Mouse (Mus musculus): Measurements from ENCODE around the gene Hk2. TPM values are rescaled to one million over a fixed set of nuclear protein-coding genes. Genes with fewer than 3 reads are reported as not detected.

Gene Hk2
- total RNA-seq, 2 experiments from 2014 or later = 5.2 to 10.5 TPM

GRCm38 (mm10) chr6:82748106-82748672 lies 26.1 kb downstream of the Hk2 start:
- no peak for ATAC-seq (replicated peaks; ENCODE audit: low FRiP score, poor library complexity, severe bottlenecking)

GRCm38 (mm10) chr6:82747085-82747484 lies 27.2 kb downstream of the Hk2 start:
- ATAC-seq (replicated peaks; ENCODE audit: low FRiP score, poor library complexity, severe bottlenecking) = no peak

- no peak for ATAC-seq (replicated peaks; ENCODE audit: low FRiP score, poor library complexity, severe bottlenecking)
Observed at GRCm38 (mm10) chr6:82744553-82744952, 29.7 kb downstream of the Hk2 start.

- no peak for ATAC-seq (replicated peaks; ENCODE audit: low FRiP score, poor library complexity, severe bottlenecking)
Observed at GRCm38 (mm10) chr6:82741518-82741880, 32.8 kb downstream of the Hk2 start.

- no peak for ATAC-seq (replicated peaks; ENCODE audit: low FRiP score, poor library complexity, severe bottlenecking)
Observed at GRCm38 (mm10) chr6:82740868-82741517, 33.3 kb downstream of the Hk2 start.

GRCm38 (mm10) chr6:82740269-82740668 lies 34.0 kb downstream of the Hk2 start:
- peak; percentile 60; the same call in 1 of the 2 replicates for ATAC-seq (replicated peaks; ENCODE audit: low FRiP score, poor library complexity, severe bottlenecking)

- ATAC-seq (replicated peaks; ENCODE audit: low FRiP score, poor library complexity, severe bottlenecking) = no peak
Observed at GRCm38 (mm10) chr6:82737634-82738540, 36.4 kb downstream of the Hk2 start.

- ATAC-seq (replicated peaks; ENCODE audit: low FRiP score, poor library complexity, severe bottlenecking) = no peak
Observed at GRCm38 (mm10) chr6:82736626-82737600, 37.3 kb downstream of the Hk2 start.

- no peak for ATAC-seq (replicated peaks; ENCODE audit: low FRiP score, poor library complexity, severe bottlenecking)
Observed at GRCm38 (mm10) chr6:82735347-82735746, 38.9 kb downstream of the Hk2 start.

- ATAC-seq (replicated peaks; ENCODE audit: low FRiP score, poor library complexity, severe bottlenecking) = no peak
Observed at GRCm38 (mm10) chr6:82728635-82729034, 45.6 kb downstream of the Hk2 start.

- no peak for ATAC-seq (replicated peaks; ENCODE audit: low FRiP score, poor library complexity, severe bottlenecking)
Observed at GRCm38 (mm10) chr6:82727206-82727605, 47.0 kb downstream of the Hk2 start.

GRCm38 (mm10) chr6:82723321-82723720 lies 50.9 kb downstream of the Hk2 start:
- no peak for ATAC-seq (replicated peaks; ENCODE audit: low FRiP score, poor library complexity, severe bottlenecking)

GRCm38 (mm10) chr6:82716126-82716525 lies 58.1 kb downstream of the Hk2 start:
- no peak for ATAC-seq (replicated peaks; ENCODE audit: low FRiP score, poor library complexity, severe bottlenecking)

GRCm38 (mm10) chr6:82715653-82716052 lies 58.6 kb downstream of the Hk2 start:
- no peak for ATAC-seq (replicated peaks; ENCODE audit: low FRiP score, poor library complexity, severe bottlenecking)

- ATAC-seq (replicated peaks; ENCODE audit: low FRiP score, poor library complexity, severe bottlenecking) = no peak
Observed at GRCm38 (mm10) chr6:82715253-82715652, 59.0 kb downstream of the Hk2 start.

GRCm38 (mm10) chr6:82714841-82715240 lies 59.4 kb downstream of the Hk2 start:
- no peak for ATAC-seq (replicated peaks; ENCODE audit: low FRiP score, poor library complexity, severe bottlenecking)

GRCm38 (mm10) chr6:82714243-82714642 lies 60.0 kb downstream of the Hk2 start:
- peak; percentile 54; the same call in 1 of the 2 replicates for ATAC-seq (replicated peaks; ENCODE audit: low FRiP score, poor library complexity, severe bottlenecking)

GRCm38 (mm10) chr6:82707742-82708141 lies 66.5 kb downstream of the Hk2 start:
- ATAC-seq (replicated peaks; ENCODE audit: low FRiP score, poor library complexity, severe bottlenecking) = no peak

- ATAC-seq (replicated peaks; ENCODE audit: low FRiP score, poor library complexity, severe bottlenecking) = no peak
Observed at GRCm38 (mm10) chr6:82707241-82707640, 67.0 kb downstream of the Hk2 start.

- ATAC-seq (replicated peaks; ENCODE audit: low FRiP score, poor library complexity, severe bottlenecking) = no peak
Observed at GRCm38 (mm10) chr6:82705221-82705620, 69.0 kb downstream of the Hk2 start, which contains the start of gene Pole4. Gene Pole4, minus strand, starts transcription at chr6:82705365.

Data from erythroid progenitor cell, adult 5-6 weeks (primary cell).